Mouse (Mus musculus) lung, embryonic 16.5 days (tissue): ENCODE measurements around the gene Tmem56. TPM values are rescaled to one million over a fixed set of nuclear protein-coding genes. Genes with fewer than 3 reads are reported as not detected.
A peak's percentile ranks its signal among the peaks of the same experiment; 100 is the strongest.

Source experiments
- ATAC-seq: fragments of 200-750 bp; cut with Nextera tagmentation; 2 replicates; pipeline ENCODE4 v1.8.0; 2017; ENCODE audit warnings: low read depth, mild to moderate bottlenecking, moderate library complexity
- H3K27ac ChIP-seq: fragments of 300-500 bp; sonication (generic); 2 replicates; pipeline ENCODE4 v1.5.1; 2014; ENCODE audit warnings: mild to moderate bottlenecking, control low read depth, low read length
- H3K27me3 ChIP-seq: fragments of 300-500 bp; sonication (generic); 2 replicates; pipeline ENCODE4 v1.6.1; 2014; ENCODE audit warnings: low read depth, low read length, mixed read lengths; ENCODE audit not compliant: control insufficient read depth, insufficient read depth
- H3K36me3 ChIP-seq: fragments of 300-500 bp; sonication (generic); 2 replicates; pipeline ENCODE4 v1.6.1; 2014; ENCODE audit warnings: low read length; ENCODE audit not compliant: control insufficient read depth, insufficient read depth
- H3K4me1 ChIP-seq: fragments of 300-500 bp; sonication (generic); replicated peaks from 2 replicates; pipeline ENCODE4 v1.6.1; 2014; ENCODE audit warnings: low read length, mixed read lengths; ENCODE audit not compliant: control insufficient read depth, insufficient read depth
- H3K4me2 ChIP-seq: fragments of 300-500 bp; sonication (generic); 2 replicates; pipeline ENCODE4 v1.6.1; 2014; ENCODE audit warnings: low read depth, low read length, control low read depth
- H3K4me3 ChIP-seq: fragments of 300-500 bp; sonication (generic); 2 replicates; pipeline ENCODE4 v1.5.1; 2014; ENCODE audit warnings: mild to moderate bottlenecking, low read length, control low read depth
- H3K9ac ChIP-seq: fragments of 300-500 bp; sonication (generic); 2 replicates; pipeline ENCODE4 v1.6.1; 2014; ENCODE audit warnings: low read length, control low read depth
- H3K9me3 ChIP-seq: fragments of 300-500 bp; sonication (generic); 2 replicates; pipeline ENCODE4 v1.6.1; 2016; ENCODE audit warnings: low read length; ENCODE audit not compliant: control insufficient read depth
- WGBS: fragments of 180-500 bp; shearing (Covaris S2); extraction: QIAGEN DNeasy Blood & Tissue Kit; methylation state at CpG from one replicate; pipeline ENCODE4 v1.1.7; 2014; 5-methylcytosine and 5-hydroxymethylcytosine counted together
- polyA plus RNA-seq: library from polyadenylated mRNA; unstranded; fragments of >200 nt; fragmentation: Nextera tagmentation; extraction: Ambion mirVana; gene quantifications from 2 replicates; pipeline ENCODE4 v1.2.1, GENCODE M21; 2015

Gene Tmem56
- 0.48 and 0.67 TPM in 2 replicates for polyA plus RNA-seq

GRCm38 (mm10) chr3:121282998-121283397, at the start of gene Tmem56:
Gene Tmem56 (minus strand): TSS chr3:121283098.
- H3K4me1 ChIP-seq = no peaks in the 10 kb centered on the region
- WGBS = 81% methylated on average over 4 of the region's 4 CpGs
- no peaks in the 10 kb centered on the region for H3K9me3 ChIP-seq
- no peaks in the 10 kb centered on the region for H3K36me3 ChIP-seq
- H3K27me3 ChIP-seq = no peaks in the 10 kb centered on the region
- no peak within 1 kb of the TSS for H3K4me2 ChIP-seq
- H3K9ac ChIP-seq = no peak within 1 kb of the TSS
- H3K4me3 ChIP-seq = no peak within 1 kb of the TSS
- no peak within 1 kb of the TSS for H3K27ac ChIP-seq
- no peak for ATAC-seq

- Histone ChIP-seq H3K4me2 (no peak overlapping the region), H3K4me3 (no peak overlapping the region), H3K9ac (no peak overlapping the region), H3K27ac (0 out of 2 replicates have a peak overlapping the region, but pooled peaks have one; percentile 15), H3K9me3 (no peaks in the 10 kb centered on the region), H3K36me3 (peaks cover 2% of the 10 kb centered on the region; the same call in 1 of the 2 replicates), H3K27me3 (no peaks in the 10 kb centered on the region), H3K4me1 (0 out of 2 replicates have a peak, but pooled peaks cover 4% of the 10 kb centered on the region)
- ATAC-seq = no peak
- 51% methylated on average over 7 of the region's 7 CpGs for WGBS
These were observed 47.3 kb upstream of the Tmem56 start for GRCm38 (mm10) chr3:121330244-121330646.

- no peak overlapping the region for H3K4me2 ChIP-seq
- H3K36me3 ChIP-seq = peaks cover 2% of the 10 kb centered on the region; the same call in 1 of the 2 replicates
- H3K9ac ChIP-seq = no peak overlapping the region
- H3K27ac ChIP-seq = no peak overlapping the region
- WGBS = 47% methylated on average over 10 of the region's 10 CpGs
- H3K4me1 ChIP-seq = 0 out of 2 replicates have a peak, but pooled peaks cover 4% of the 10 kb centered on the region
- H3K4me3 ChIP-seq = no peak overlapping the region
- no peak; the same call in 1 of the 2 replicates for ATAC-seq
- no peaks in the 10 kb centered on the region for H3K9me3 ChIP-seq
- no peaks in the 10 kb centered on the region for H3K27me3 ChIP-seq
These were observed 46.7 kb upstream of the Tmem56 start for GRCm38 (mm10) chr3:121329647-121330046.

GRCm38 (mm10) chr3:121327406-121327805, 44.5 kb upstream of the Tmem56 start:
- no peaks in the 10 kb centered on the region; the same call in 1 of the 2 replicates for H3K36me3 ChIP-seq
- H3K9me3 ChIP-seq = peaks cover 3% of the 10 kb centered on the region; the same call in 1 of the 2 replicates
- H3K4me1 ChIP-seq = 0 out of 2 replicates have a peak, but pooled peaks cover 4% of the 10 kb centered on the region
- WGBS = 66% methylated on average over 5 of the region's 5 CpGs
- no peak overlapping the region for H3K9ac ChIP-seq
- no peak overlapping the region for H3K4me2 ChIP-seq
- H3K27me3 ChIP-seq = no peaks in the 10 kb centered on the region
- no peak overlapping the region for H3K27ac ChIP-seq
- ATAC-seq = no peak
- H3K4me3 ChIP-seq = no peak overlapping the region

GRCm38 (mm10) chr3:121323371-121323770, 40.5 kb upstream of the Tmem56 start:
- H3K9ac ChIP-seq = no peak overlapping the region
- no peaks in the 10 kb centered on the region; the same call in 1 of the 2 replicates for H3K36me3 ChIP-seq
- H3K9me3 ChIP-seq = peaks cover 3% of the 10 kb centered on the region; the same call in 1 of the 2 replicates
- no peak overlapping the region for H3K4me3 ChIP-seq
- H3K27ac ChIP-seq = no peak overlapping the region
- no peak for ATAC-seq
- no peaks in the 10 kb centered on the region for H3K27me3 ChIP-seq
- WGBS = 93% methylated on average over 15 of the region's 15 CpGs
- H3K4me2 ChIP-seq = no peak overlapping the region
- no peaks in the 10 kb centered on the region for H3K4me1 ChIP-seq

- H3K9me3 ChIP-seq = peaks cover 3% of the 10 kb centered on the region; the same call in 1 of the 2 replicates
- H3K4me1 ChIP-seq = no peaks in the 10 kb centered on the region
- no peaks in the 10 kb centered on the region; the same call in 1 of the 2 replicates for H3K36me3 ChIP-seq
- 97% methylated on average over 1 of the region's 1 CpGs for WGBS
- no peak overlapping the region for H3K4me2 ChIP-seq
- no peak overlapping the region for H3K27ac ChIP-seq
- ATAC-seq = no peak
- no peak overlapping the region for H3K9ac ChIP-seq
- no peak overlapping the region for H3K4me3 ChIP-seq
- H3K27me3 ChIP-seq = no peaks in the 10 kb centered on the region
These were observed 38.0 kb upstream of the Tmem56 start for GRCm38 (mm10) chr3:121320896-121321295.

- H3K9ac ChIP-seq = no peak overlapping the region
- H3K4me2 ChIP-seq = no peak overlapping the region
- H3K36me3 ChIP-seq = no peaks in the 10 kb centered on the region; the same call in 1 of the 2 replicates
- H3K9me3 ChIP-seq = peaks cover 3% of the 10 kb centered on the region; the same call in 1 of the 2 replicates
- H3K27ac ChIP-seq = no peak overlapping the region
- H3K4me1 ChIP-seq = no peaks in the 10 kb centered on the region
- H3K27me3 ChIP-seq = no peaks in the 10 kb centered on the region
- H3K4me3 ChIP-seq = no peak overlapping the region
- ATAC-seq = no peak
- WGBS = 89% methylated on average over 6 of the region's 6 CpGs
These were observed 37.0 kb upstream of the Tmem56 start for GRCm38 (mm10) chr3:121319906-121320305.

GRCm38 (mm10) chr3:121315498-121315897, 32.6 kb upstream of the Tmem56 start:
- Histone ChIP-seq H3K9me3 (no peaks in the 10 kb centered on the region), H3K4me2 (no peak overlapping the region), H3K9ac (no peak overlapping the region), H3K4me3 (no peak overlapping the region), H3K4me1 (no peaks in the 10 kb centered on the region), H3K27ac (no peak overlapping the region), H3K27me3 (no peaks in the 10 kb centered on the region), H3K36me3 (no peaks in the 10 kb centered on the region; the same call in 1 of the 2 replicates)
- 87% methylated on average over 7 of the region's 7 CpGs for WGBS
- no peak for ATAC-seq

GRCm38 (mm10) chr3:121314149-121314548, 31.3 kb upstream of the Tmem56 start:
- peaks cover 3% of the 10 kb centered on the region; the same call in 1 of the 2 replicates for H3K4me1 ChIP-seq
- no peaks in the 10 kb centered on the region for H3K27me3 ChIP-seq
- no peak overlapping the region for H3K4me3 ChIP-seq
- no peak overlapping the region for H3K27ac ChIP-seq
- 55% methylated on average over 6 of the region's 6 CpGs for WGBS
- no peak overlapping the region for H3K4me2 ChIP-seq
- H3K36me3 ChIP-seq = no peaks in the 10 kb centered on the region; the same call in 1 of the 2 replicates
- H3K9ac ChIP-seq = no peak overlapping the region
- ATAC-seq = no peak
- H3K9me3 ChIP-seq = no peaks in the 10 kb centered on the region
